Mouse (Mus musculus) A20 (cell line): ENCODE measurements around the gene Mfsd11.
A peak's percentile ranks its signal among the peaks of the same experiment; 100 is the strongest.

ENCODE experiments used
- DNase-seq: peaks from one replicate; pipeline ENCODE4 v3.0.0-alpha.2; 2011; ENCODE audit warnings: low read depth, low spot score

The Mfsd11 gene

GRCm38 (mm10) chr11:116852291-116852890, at the start of gene Mfsd11:
Mfsd11 (plus strand) TSS chr11:116852440.
- DNase-seq = peak; percentile 66

- no peak for DNase-seq
Observed at GRCm38 (mm10) chr11:116802709-116803108, 49.5 kb upstream of the Mfsd11 start.

GRCm38 (mm10) chr11:116806136-116807071, 45.8 kb upstream of the Mfsd11 start:
- DNase-seq = no peak

GRCm38 (mm10) chr11:116807116-116807515, 45.1 kb upstream of the Mfsd11 start:
- no peak for DNase-seq

DNA sequence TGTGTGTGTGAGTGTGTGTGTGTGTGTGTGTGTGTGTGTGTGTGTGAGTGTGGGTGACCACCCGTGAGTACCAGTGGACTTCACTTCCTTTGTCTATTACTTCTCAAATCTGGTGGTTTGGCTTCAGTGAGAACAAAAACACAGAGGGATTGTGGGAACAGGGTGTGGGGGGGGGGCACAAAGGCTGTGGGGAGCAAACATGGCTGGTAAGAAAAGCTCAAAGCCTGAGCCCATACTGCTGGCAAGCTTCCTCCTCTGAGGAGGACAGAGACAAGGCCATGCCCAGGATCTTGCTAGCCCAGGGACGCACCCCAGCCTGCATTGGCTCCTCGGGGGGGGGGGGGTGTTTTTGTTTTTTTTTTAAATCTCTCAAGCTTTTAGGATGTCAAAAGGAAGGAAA, 44.7 kb upstream of the Mfsd11 start:
- no peak for DNase-seq

GRCm38 (mm10) chr11:116807938-116808606, 44.2 kb upstream of the Mfsd11 start:
- DNase-seq = peak; percentile 77

GRCm38 (mm10) chr11:116808811-116809395, 43.3 kb upstream of the Mfsd11 start:
- DNase-seq = no peak

GRCm38 (mm10) chr11:116809520-116809919, 42.7 kb upstream of the Mfsd11 start:
- peak; percentile 42 for DNase-seq

DNA sequence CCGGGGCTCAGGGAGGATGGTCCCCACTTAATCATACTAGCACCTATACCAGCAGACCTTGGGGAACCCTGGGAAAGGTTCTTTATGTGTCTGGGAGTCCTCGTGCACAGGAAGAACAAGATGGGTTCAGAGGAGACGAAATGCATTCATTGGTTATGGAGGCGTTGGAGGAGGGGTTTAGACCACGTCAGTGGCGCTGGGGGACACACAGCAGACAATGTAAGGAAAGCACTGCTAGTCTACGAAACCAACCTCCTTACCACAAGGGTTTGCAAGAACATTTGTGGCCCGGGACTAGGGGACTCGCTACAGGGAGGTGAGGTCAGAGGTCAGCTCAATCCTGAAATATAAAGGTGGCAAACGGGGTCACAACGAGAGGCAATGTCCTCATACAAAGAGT, 41.7 kb upstream of the Mfsd11 start:
- no peak for DNase-seq

DNA sequence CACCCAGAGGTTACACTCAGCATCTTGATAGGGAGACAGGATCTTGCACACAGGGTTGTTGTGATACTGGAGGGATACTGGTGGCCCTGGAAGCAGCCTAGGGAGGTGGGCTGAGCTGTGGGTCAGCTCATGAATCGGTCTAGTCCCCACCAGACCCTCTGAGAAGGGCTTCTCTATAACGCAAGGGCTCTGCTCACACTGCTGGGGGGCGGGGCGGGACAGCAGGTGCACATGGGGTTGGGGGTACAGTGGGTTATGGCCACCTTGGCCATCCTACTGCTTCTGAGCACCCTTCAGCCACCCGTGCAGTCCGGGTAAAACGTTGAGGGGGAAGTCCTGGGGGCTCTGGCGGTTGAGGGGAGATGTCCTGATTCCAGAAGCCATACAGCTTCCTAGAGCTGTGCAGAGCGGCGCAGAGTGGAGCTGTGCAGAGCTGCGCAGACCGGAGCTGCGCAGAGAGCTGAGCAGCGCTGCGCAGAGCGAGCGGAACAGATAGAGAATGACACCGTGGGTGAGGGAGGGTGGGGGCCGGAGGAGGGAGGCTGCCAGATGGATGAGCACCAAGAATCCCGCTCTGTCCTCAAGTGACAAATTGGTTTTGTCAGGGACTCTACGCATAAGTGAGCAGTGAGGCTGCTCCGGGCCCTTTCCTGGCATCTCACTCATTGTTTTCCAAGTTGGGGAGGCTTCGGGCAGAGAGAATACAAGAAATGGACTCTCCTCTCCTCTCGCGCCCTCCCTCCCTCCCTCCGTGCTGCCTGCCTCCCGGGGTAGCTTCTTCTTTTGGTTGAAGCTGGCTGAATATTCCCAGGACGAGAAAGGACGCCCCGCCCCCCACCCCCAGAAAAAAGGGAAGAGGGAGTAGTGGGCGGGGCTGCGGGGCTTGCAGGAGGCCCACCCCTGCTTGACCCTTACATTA, 41.0 kb upstream of the Mfsd11 start:
- DNase-seq = no peak

DNA sequence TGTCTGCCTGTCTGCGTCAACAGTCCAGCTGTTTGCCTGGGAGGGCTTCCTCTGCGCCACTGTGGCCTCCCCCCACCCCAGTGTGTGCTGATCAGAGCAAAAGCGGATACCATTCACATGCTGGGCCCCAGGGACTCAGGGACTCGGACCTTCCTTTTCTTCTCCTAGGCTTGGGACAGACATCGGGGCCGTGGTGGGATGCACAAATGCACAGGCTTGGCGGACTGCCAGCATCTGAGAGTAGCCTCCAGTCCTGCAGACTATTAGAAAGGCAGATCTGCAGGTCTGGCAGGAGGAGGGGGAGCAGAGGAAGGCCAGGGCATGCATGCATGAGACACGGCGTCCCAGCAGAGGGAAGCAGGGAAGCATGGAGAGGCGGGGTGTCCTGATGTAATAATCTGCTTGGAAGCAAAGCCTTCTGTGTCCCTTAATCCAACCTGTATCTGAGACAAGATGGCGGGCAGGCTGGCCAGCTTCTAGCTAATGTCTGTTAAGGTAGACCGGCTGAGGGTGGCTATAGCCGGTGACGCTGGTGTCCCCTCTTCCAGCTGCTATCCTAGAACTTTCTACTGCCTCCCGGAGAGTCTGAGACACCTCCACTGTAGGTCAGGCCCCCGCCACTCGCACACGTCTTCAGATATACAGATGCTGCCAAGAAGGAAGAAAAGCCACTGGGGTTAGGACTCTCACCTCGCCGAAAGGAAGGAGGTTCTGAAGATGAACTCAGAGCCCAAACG, 39.3 kb upstream of the Mfsd11 start:
- DNase-seq = no peak

DNA sequence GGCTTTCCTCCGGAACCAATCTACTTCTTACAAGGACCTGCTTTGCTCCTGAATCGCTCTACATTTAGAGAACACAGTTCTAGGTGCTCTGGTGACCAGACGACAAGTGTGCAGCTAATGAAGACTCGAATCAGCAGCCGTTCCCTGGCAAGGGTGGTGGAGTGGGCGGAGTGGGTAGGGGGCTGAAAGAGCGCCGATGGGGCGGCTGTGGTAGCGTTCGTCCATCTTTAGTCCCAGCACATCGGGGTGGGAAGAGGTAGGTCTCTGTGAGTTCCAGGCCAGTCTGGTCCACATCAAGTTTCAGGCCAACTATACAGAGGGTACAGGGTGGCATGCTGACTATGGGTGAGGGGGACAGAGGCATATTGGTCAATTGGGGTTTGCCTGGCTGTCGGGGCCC, 38.6 kb upstream of the Mfsd11 start:
- DNase-seq = no peak

- peak; percentile 61 for DNase-seq
Observed at GRCm38 (mm10) chr11:116814076-116814883, 38.0 kb upstream of the Mfsd11 start.

DNA sequence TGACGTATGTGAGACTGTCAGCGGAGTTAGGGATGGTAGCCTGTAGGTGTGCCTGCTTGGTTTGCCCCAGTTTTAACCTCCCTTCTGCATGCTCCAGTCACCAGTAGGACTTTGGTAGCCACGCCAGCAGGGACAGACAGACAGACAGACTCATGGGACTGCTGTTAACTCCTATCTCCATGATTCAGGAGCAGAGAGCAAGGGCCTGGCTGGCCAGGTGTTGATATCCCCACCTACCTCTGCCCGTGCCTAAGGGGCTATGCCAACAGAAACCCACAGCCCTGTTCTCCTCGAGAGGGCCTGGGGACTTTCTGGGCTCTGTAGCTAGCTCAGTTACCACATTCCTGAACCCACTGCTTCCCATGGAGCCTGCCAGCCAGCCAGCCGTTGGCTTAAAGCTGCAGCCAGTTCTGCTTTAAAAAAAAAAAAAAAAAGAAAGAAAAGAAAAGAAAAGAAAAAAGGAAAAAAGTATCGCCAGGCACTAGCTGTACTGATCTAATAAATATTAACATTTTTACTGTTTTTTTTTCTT, 37.3 kb upstream of the Mfsd11 start:
- DNase-seq = no peak

- no peak for DNase-seq
Observed at GRCm38 (mm10) chr11:116816769-116817168, 35.5 kb upstream of the Mfsd11 start.

- DNase-seq = no peak
Observed at GRCm38 (mm10) chr11:116817567-116817966, 34.7 kb upstream of the Mfsd11 start.

DNA sequence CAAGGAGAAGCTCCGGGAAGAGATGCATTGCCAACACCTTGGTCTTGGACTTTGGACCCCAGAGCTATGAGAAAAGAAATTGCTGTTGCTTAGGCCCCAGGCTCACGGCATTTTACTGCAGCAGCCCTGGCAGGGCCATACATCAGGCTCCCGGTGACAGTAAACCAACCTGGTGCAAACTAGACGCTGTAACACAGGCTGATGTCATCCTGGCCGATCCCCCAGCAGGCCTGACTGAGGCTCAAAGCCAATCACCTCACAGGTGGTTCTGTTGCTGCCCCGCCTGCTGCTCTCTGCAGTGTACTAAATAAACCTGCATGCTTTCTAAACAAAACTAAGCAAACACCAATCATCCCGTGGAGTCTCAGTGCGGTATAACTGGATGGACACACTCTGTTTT, 33.5 kb upstream of the Mfsd11 start:
- no peak for DNase-seq

DNA sequence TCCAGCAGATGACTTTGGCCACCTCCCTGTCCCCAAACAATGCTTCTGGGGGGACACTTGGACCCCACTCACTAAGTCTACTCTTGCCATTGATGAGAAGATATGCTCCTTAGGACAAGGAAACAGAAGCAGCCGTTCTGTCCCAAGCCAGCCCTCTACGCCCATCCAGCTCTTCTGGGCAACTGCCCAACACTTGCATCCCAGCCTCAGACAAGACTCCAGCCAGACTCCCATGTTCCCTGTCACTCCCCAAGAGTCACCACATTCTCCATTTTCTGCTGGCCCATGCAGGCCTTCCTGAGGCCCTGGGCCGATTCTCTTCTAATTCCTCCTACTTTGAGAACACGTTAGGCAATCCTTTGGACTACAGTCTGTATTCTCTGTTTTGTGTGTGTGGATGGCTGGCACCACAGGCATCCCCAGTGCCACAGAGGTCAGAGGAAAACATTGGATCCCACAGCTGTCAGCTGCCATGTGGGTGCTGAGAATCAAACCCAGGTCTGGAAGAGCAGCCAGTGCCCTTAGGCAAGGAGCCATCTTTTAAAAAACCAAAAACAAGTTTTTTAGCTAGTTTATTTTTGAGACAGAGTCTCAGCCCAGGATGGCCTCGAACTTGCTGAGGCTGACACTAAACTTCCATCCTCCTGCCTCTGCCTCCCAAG, 32.2 kb upstream of the Mfsd11 start:
- no peak for DNase-seq
